Mouse (Mus musculus): ENCODE results near the gene Inpp5a. TPM values are rescaled to one million over a fixed set of nuclear protein-coding genes. Genes with fewer than 3 reads are reported as not detected.
"Not testable (repeated sequence)": the region's sequence is repeated elsewhere in the genome, so short reads cannot be mapped to it uniquely, and the experiment has no call there.

Inpp5a gene
- polyA plus RNA-seq, 1 experiment from 2014 or later, result 34.1 TPM

GRCm38 (mm10) chr7:139407966-139408365 is 19.1 kb downstream of the Inpp5a start:
- H3K4me3 ChIP-seq, result no peak overlapping the region
- H3K27ac ChIP-seq, result no peak overlapping the region
- H3K27me3 ChIP-seq, result no peaks in the 10 kb centered on the region
- H3K9ac ChIP-seq, result no peak overlapping the region
- ATAC-seq (ENCODE audit: insufficient number of reproducible peaks, insufficient read depth, low FRiP score, low TSS enrichment), result no peak
- peaks cover 17% of the 10 kb centered on the region for H3K4me1 ChIP-seq
- no peak overlapping the region for H3K4me2 ChIP-seq (replicated peaks)
- H3K36me3 ChIP-seq, result peaks cover 4% of the 10 kb centered on the region; the same call in 1 of the 2 replicates
- H3K9me3 ChIP-seq, result no peaks in the 10 kb centered on the region

- H3K27ac ChIP-seq, result no peak overlapping the region
- peaks cover 4% of the 10 kb centered on the region; the same call in 1 of the 2 replicates for H3K36me3 ChIP-seq
- H3K4me3 ChIP-seq, result no peak overlapping the region
- H3K9me3 ChIP-seq, result no peaks in the 10 kb centered on the region
- WGBS, result 83% methylated on average over 5 of the region's 5 CpGs
- no peak for ATAC-seq (ENCODE audit: insufficient number of reproducible peaks, insufficient read depth, low FRiP score, low TSS enrichment)
- H3K9ac ChIP-seq, result no peak overlapping the region
- peaks cover 22% of the 10 kb centered on the region for H3K4me1 ChIP-seq
- no peaks in the 10 kb centered on the region for H3K27me3 ChIP-seq
- no peak overlapping the region for H3K4me2 ChIP-seq (replicated peaks)
Measured at GRCm38 (mm10) chr7:139409903-139410302, 21.0 kb downstream of the Inpp5a start.

GRCm38 (mm10) chr7:139412223-139412950 is 23.5 kb downstream of the Inpp5a start:
- H3K9ac ChIP-seq, result no peak overlapping the region
- no peaks in the 10 kb centered on the region for H3K36me3 ChIP-seq
- ATAC-seq (ENCODE audit: insufficient number of reproducible peaks, insufficient read depth, low FRiP score, low TSS enrichment), result no peak
- no peaks in the 10 kb centered on the region for H3K9me3 ChIP-seq
- no peaks in the 10 kb centered on the region for H3K27me3 ChIP-seq
- WGBS, result 57% methylated on average over 8 of the region's 8 CpGs
- no peak overlapping the region for H3K4me2 ChIP-seq (replicated peaks)
- no peak overlapping the region for H3K4me3 ChIP-seq
- peak overlapping the region; percentile 63 for H3K27ac ChIP-seq
- H3K4me1 ChIP-seq, result peaks cover 25% of the 10 kb centered on the region

GRCm38 (mm10) chr7:139413400-139413799 is 24.5 kb downstream of the Inpp5a start:
- peaks cover 25% of the 10 kb centered on the region for H3K4me1 ChIP-seq
- WGBS, result 80% methylated on average over 3 of the region's 3 CpGs
- no peaks in the 10 kb centered on the region for H3K36me3 ChIP-seq

GRCm38 (mm10) chr7:139415616-139416225 is 26.8 kb downstream of the Inpp5a start:
- H3K36me3 ChIP-seq, result no peaks in the 10 kb centered on the region
- no peak overlapping the region for H3K9ac ChIP-seq
- H3K27ac ChIP-seq, result 0 out of 2 replicates have a peak overlapping the region, but pooled peaks have one; percentile 2
- no peaks in the 10 kb centered on the region for H3K27me3 ChIP-seq
- no peak for ATAC-seq (ENCODE audit: insufficient number of reproducible peaks, insufficient read depth, low FRiP score, low TSS enrichment)
- H3K4me2 ChIP-seq (replicated peaks), result no peak overlapping the region
- H3K4me1 ChIP-seq, result peaks cover 27% of the 10 kb centered on the region
- H3K9me3 ChIP-seq, result no peaks in the 10 kb centered on the region
- H3K4me3 ChIP-seq, result no peak overlapping the region

More at GRCm38 (mm10) chr7:139413400-139413799, 24.5 kb downstream of the Inpp5a start:
- H3K9ac ChIP-seq, result no peak overlapping the region
- H3K9me3 ChIP-seq, result no peaks in the 10 kb centered on the region
- ATAC-seq (ENCODE audit: insufficient number of reproducible peaks, insufficient read depth, low FRiP score, low TSS enrichment), result no peak
- H3K4me3 ChIP-seq, result no peak overlapping the region
- no peaks in the 10 kb centered on the region for H3K27me3 ChIP-seq
- no peak overlapping the region for H3K27ac ChIP-seq
- no peak overlapping the region for H3K4me2 ChIP-seq (replicated peaks)

GRCm38 (mm10) chr7:139418371-139418770 is 29.5 kb downstream of the Inpp5a start:
- Histone ChIP-seq H3K4me2 (replicated peaks) (no peak overlapping the region), H3K36me3 (no peaks in the 10 kb centered on the region), H3K4me3 (no peak overlapping the region), H3K27ac (no peak overlapping the region), H3K9ac (no peak overlapping the region), H3K9me3 (no peaks in the 10 kb centered on the region), H3K27me3 (no peaks in the 10 kb centered on the region), H3K4me1 (peaks cover 9% of the 10 kb centered on the region; the same call in 1 of the 2 replicates)
- 86% methylated on average over 1 of the region's 1 CpGs for WGBS
- ATAC-seq (ENCODE audit: insufficient number of reproducible peaks, insufficient read depth, low FRiP score, low TSS enrichment), result no peak

- 0 out of 2 replicates have a peak, but pooled peaks cover 2% of the 10 kb centered on the region for H3K4me1 ChIP-seq
- H3K36me3 ChIP-seq, result peaks cover 6% of the 10 kb centered on the region
- H3K4me3 ChIP-seq, result no peak overlapping the region
- H3K9me3 ChIP-seq, result no peaks in the 10 kb centered on the region
- ATAC-seq (ENCODE audit: insufficient number of reproducible peaks, insufficient read depth, low FRiP score, low TSS enrichment), result no peak
- no peaks in the 10 kb centered on the region for H3K27me3 ChIP-seq
- no peak overlapping the region for H3K27ac ChIP-seq
- no peak overlapping the region for H3K9ac ChIP-seq
- no peak overlapping the region for H3K4me2 ChIP-seq (replicated peaks)
- WGBS, result 93% methylated on average over 6 of the region's 6 CpGs
Measured at GRCm38 (mm10) chr7:139422827-139423226, 33.9 kb downstream of the Inpp5a start.

GRCm38 (mm10) chr7:139434095-139434830 is 45.4 kb downstream of the Inpp5a start:
- no peak overlapping the region for H3K4me3 ChIP-seq
- no peak overlapping the region for H3K4me2 ChIP-seq (replicated peaks)
- 82% methylated on average over 5 of the region's 5 CpGs for WGBS
- H3K27ac ChIP-seq, result no peak overlapping the region
- H3K36me3 ChIP-seq, result no peaks in the 10 kb centered on the region
- H3K9me3 ChIP-seq, result no peaks in the 10 kb centered on the region
- H3K4me1 ChIP-seq, result peaks cover 16% of the 10 kb centered on the region
- ATAC-seq (ENCODE audit: insufficient number of reproducible peaks, insufficient read depth, low FRiP score, low TSS enrichment), result no peak
- no peak overlapping the region for H3K9ac ChIP-seq
- no peaks in the 10 kb centered on the region for H3K27me3 ChIP-seq

- not testable (repeated sequence) for H3K4me3 ChIP-seq; H3K9me3 ChIP-seq; H3K9ac ChIP-seq; H3K27me3 ChIP-seq; H3K4me2 ChIP-seq (replicated peaks); H3K27ac ChIP-seq; H3K36me3 ChIP-seq; ATAC-seq (ENCODE audit: insufficient number of reproducible peaks, insufficient read depth, low FRiP score, low TSS enrichment)
- WGBS, result 84% methylated on average over 2 of the region's 2 CpGs
- peaks cover 16% of the 10 kb centered on the region for H3K4me1 ChIP-seq
Measured at GRCm38 (mm10) chr7:139434931-139435330, 46.0 kb downstream of the Inpp5a start.

GRCm38 (mm10) chr7:139435749-139436148 is 46.8 kb downstream of the Inpp5a start:
- Histone ChIP-seq H3K27ac (no peak overlapping the region), H3K27me3 (no peaks in the 10 kb centered on the region), H3K4me2 (replicated peaks) (no peak overlapping the region), H3K4me1 (peaks cover 23% of the 10 kb centered on the region), H3K36me3 (no peaks in the 10 kb centered on the region), H3K9me3 (no peaks in the 10 kb centered on the region), H3K9ac (no peak overlapping the region), H3K4me3 (no peak overlapping the region)
- ATAC-seq (ENCODE audit: insufficient number of reproducible peaks, insufficient read depth, low FRiP score, low TSS enrichment), result no peak

- H3K9ac ChIP-seq, result no peak overlapping the region
- WGBS, result 89% methylated on average over 7 of the region's 7 CpGs
- no peaks in the 10 kb centered on the region for H3K9me3 ChIP-seq
- H3K27me3 ChIP-seq, result no peaks in the 10 kb centered on the region
- ATAC-seq (ENCODE audit: insufficient number of reproducible peaks, insufficient read depth, low FRiP score, low TSS enrichment), result no peak
- no peak overlapping the region for H3K4me3 ChIP-seq
- no peaks in the 10 kb centered on the region for H3K36me3 ChIP-seq
- peaks cover 35% of the 10 kb centered on the region for H3K4me1 ChIP-seq
- H3K27ac ChIP-seq, result no peak overlapping the region
- no peak overlapping the region for H3K4me2 ChIP-seq (replicated peaks)
Measured at GRCm38 (mm10) chr7:139436951-139437350, 48.0 kb downstream of the Inpp5a start.

GRCm38 (mm10) chr7:139437471-139437870 is 48.6 kb downstream of the Inpp5a start:
- H3K9ac ChIP-seq, result no peak overlapping the region
- no peak overlapping the region for H3K4me3 ChIP-seq
- no peak overlapping the region for H3K4me2 ChIP-seq (replicated peaks)
- no peak overlapping the region for H3K27ac ChIP-seq
- no peaks in the 10 kb centered on the region for H3K9me3 ChIP-seq
- 80% methylated on average over 5 of the region's 5 CpGs for WGBS
- ATAC-seq (ENCODE audit: insufficient number of reproducible peaks, insufficient read depth, low FRiP score, low TSS enrichment), result no peak
- peaks cover 36% of the 10 kb centered on the region for H3K4me1 ChIP-seq
- no peaks in the 10 kb centered on the region for H3K27me3 ChIP-seq
- H3K36me3 ChIP-seq, result no peaks in the 10 kb centered on the region

Measured in embryonic facial prominence, embryonic 12.5 days (tissue).